Mouse (Mus musculus): ENCODE results near the gene Papln.

GRCm38 (mm10) chr12:83713749-83714148 is 49.7 kb upstream of the Papln start:
- TF ChIP-seq CTCF (IDR thresholded peaks at IDR 0.05; ENCODE audit: extremely low read depth, insufficient read length, insufficient replicate concordance, low read depth, low read length) (0 out of 2 replicates have a peak, but pooled peaks have one; percentile 5), POLR2A (IDR thresholded peaks at IDR 0.05; ENCODE audit: low read depth, low read length) (no peak)

Data from small intestine, adult 2 months (tissue).